Mouse (Mus musculus) limb, embryonic 14.5 days (tissue): ENCODE results near the gene Fam110a. TPM values are rescaled to one million over a fixed set of nuclear protein-coding genes. Genes with fewer than 3 reads are reported as not detected.

Experiments used
- ATAC-seq: fragments of 200-750 bp; cut with Nextera tagmentation; 2 replicates; pipeline ENCODE4 v1.8.0; 2017; ENCODE audit warnings: low read depth, moderate number of reproducible peaks, moderate TSS enrichment; ENCODE audit not compliant: low FRiP score
- DNase-seq: peaks from one replicate; pipeline ENCODE4 v3.0.0-alpha.2; 2015; ENCODE audit warnings: low spot score
- H3K27ac ChIP-seq: fragments of 300-500 bp; sonication (generic); replicated peaks from 2 replicates; pipeline ENCODE4 v1.5.1; 2014; ENCODE audit warnings: low read depth, mild to moderate bottlenecking, low read length, moderate library complexity, mixed read lengths
- H3K27me3 ChIP-seq: fragments of 300-500 bp; sonication (generic); 2 replicates; pipeline ENCODE4 v1.6.1; 2014; ENCODE audit warnings: low read length, mixed read lengths; ENCODE audit not compliant: control insufficient read depth, insufficient read depth
- H3K36me3 ChIP-seq: fragments of 300-500 bp; sonication (generic); 2 replicates; pipeline ENCODE4 v1.6.1; 2014; ENCODE audit warnings: mild to moderate bottlenecking, low read length, moderate library complexity, mixed read lengths; ENCODE audit not compliant: control insufficient read depth, insufficient read depth
- H3K4me1 ChIP-seq: fragments of 300-500 bp; sonication (generic); 2 replicates; pipeline ENCODE4 v1.6.1; 2014; ENCODE audit warnings: antibody characterized with exemption, low read length, mixed read lengths; ENCODE audit not compliant: control insufficient read depth, insufficient read depth
- H3K4me2 ChIP-seq: fragments of 300-500 bp; sonication (generic); replicated peaks from 2 replicates; pipeline ENCODE4 v1.6.1; 2014; ENCODE audit warnings: low read depth, mild to moderate bottlenecking, low read length, moderate library complexity; ENCODE audit not compliant: severe bottlenecking
- H3K4me3 ChIP-seq: fragments of 300-500 bp; sonication (generic); replicated peaks from 2 replicates; pipeline ENCODE4 v1.5.1; 2014; ENCODE audit warnings: low read length
- H3K9ac ChIP-seq: fragments of 300-500 bp; sonication (generic); 2 replicates; pipeline ENCODE4 v1.6.1; 2014; ENCODE audit warnings: mild to moderate bottlenecking, low read depth, low read length, moderate library complexity; ENCODE audit not compliant: severe bottlenecking
- H3K9me3 ChIP-seq: fragments of 300-500 bp; sonication (generic); 2 replicates; pipeline ENCODE4 v1.6.1; 2016; ENCODE audit warnings: low read length; ENCODE audit not compliant: control insufficient read depth
- POLR2A ChIP-seq: fragments of 200-500 bp; IDR thresholded peaks from 2 replicates; pipeline ENCODE4 v1.8.0; 2012; ENCODE audit warnings: inconsistent platforms, mild to moderate bottlenecking, moderate library complexity, borderline replicate concordance; ENCODE audit not compliant: insufficient read depth, insufficient read length; ENCODE audit errors: extremely low read depth
- WGBS: fragments of 180-500 bp; shearing (Covaris S2); extraction: QIAGEN DNeasy Blood & Tissue Kit; methylation state at CpG from one replicate; pipeline ENCODE4 v1.1.7; 2014; 5-methylcytosine and 5-hydroxymethylcytosine counted together
- polyA plus RNA-seq, 2 experiments: library from polyadenylated mRNA; depleted of rRNA in 1 of 2; stranded (reverse) in 1 of 2; unstranded in 1 of 2; fragments of >200 nt; fragmentation: Nextera tagmentation in 1 of 2; extraction: Ambion mirVana in 1 of 2; gene quantifications; 2 replicates each; pipeline versions ENCODE4 v1.2.1 to v1.2.3; 2012 to 2014

Fam110a gene
- polyA plus RNA-seq, 2 experiments = 14.6 to 23.5 TPM

- no peak overlapping the region for H3K27ac ChIP-seq
- H3K9me3 ChIP-seq = no peaks in the 10 kb centered on the region
- DNase-seq (no peak), ATAC-seq (no peak)
- WGBS = 71% methylated on average over 2 of the region's 2 CpGs
- H3K9ac ChIP-seq = no peak overlapping the region
- no peak overlapping the region for H3K4me2 ChIP-seq
- no peak overlapping the region for H3K4me3 ChIP-seq
- H3K27me3 ChIP-seq = no peaks in the 10 kb centered on the region
- TF ChIP-seq POLR2A = no peak
- no peaks in the 10 kb centered on the region for H3K4me1 ChIP-seq
- no peaks in the 10 kb centered on the region for H3K36me3 ChIP-seq
Observed at GRCm38 (mm10) chr2:151944106-151944505, 35.9 kb downstream of the Fam110a start.

DNA sequence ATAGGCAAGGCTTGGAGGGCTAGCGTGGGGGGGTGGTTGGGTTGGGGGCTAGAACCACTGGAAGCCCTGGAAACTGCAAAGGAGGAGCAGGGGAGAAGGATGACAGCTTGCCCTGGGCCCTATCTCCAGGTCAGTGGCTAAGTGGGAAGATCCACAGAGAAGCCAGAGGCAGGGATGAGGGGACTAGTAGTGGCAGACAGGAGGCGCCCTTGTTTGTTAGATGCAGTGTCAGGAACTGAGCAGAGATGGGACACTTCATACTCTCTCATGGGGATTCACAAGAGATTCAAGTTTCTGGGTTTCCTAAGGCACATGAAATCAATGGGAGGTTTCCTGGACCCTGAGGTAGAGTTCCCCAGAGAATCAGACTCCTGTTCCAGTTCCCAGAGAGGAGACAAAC is 38.8 kb downstream of the Fam110a start:
- ATAC-seq (no peak), DNase-seq (no peak)
- Histone ChIP-seq H3K9me3 (no peaks in the 10 kb centered on the region), H3K36me3 (no peaks in the 10 kb centered on the region), H3K4me1 (peaks cover 10% of the 10 kb centered on the region), H3K4me2 (no peak overlapping the region), H3K4me3 (no peak overlapping the region), H3K27ac (no peak overlapping the region), H3K9ac (no peak overlapping the region), H3K27me3 (no peaks in the 10 kb centered on the region)
- WGBS = 48% methylated on average over 2 of the region's 2 CpGs
- no peak for TF ChIP-seq POLR2A

- Histone ChIP-seq H3K27ac (no peak overlapping the region), H3K27me3 (no peaks in the 10 kb centered on the region), H3K4me1 (peaks cover 10% of the 10 kb centered on the region), H3K9me3 (no peaks in the 10 kb centered on the region), H3K36me3 (no peaks in the 10 kb centered on the region), H3K9ac (no peak overlapping the region), H3K4me3 (no peak overlapping the region), H3K4me2 (no peak overlapping the region)
- WGBS = 78% methylated on average over 5 of the region's 5 CpGs
- TF ChIP-seq POLR2A = no peak
- ATAC-seq (no peak), DNase-seq (no peak)
Observed at GRCm38 (mm10) chr2:151939651-151940420, 40.2 kb downstream of the Fam110a start.

DNA sequence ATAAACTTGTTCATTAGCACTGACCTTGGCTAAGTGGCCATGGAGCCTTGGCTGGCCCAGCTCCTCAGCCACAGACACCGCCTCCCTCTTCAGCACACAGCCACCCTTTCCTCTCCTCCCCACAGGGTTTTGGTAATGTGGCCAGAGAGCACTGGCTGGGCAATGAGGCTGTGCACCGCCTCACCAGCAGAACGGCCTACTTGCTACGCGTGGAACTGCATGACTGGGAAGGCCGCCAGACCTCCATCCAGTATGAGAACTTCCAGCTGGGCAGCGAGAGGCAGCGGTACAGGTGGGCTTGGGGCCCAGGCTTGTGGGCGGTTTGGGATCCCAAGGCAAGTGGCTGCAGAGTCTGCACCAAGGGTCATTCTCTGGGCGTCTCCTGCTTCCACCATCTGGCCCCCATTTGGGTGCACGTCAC is 41.2 kb downstream of the Fam110a start:
- no peaks in the 10 kb centered on the region for H3K27me3 ChIP-seq
- no peak overlapping the region for H3K4me2 ChIP-seq
- 42% methylated on average over 11 of the region's 11 CpGs for WGBS
- no peak overlapping the region for H3K27ac ChIP-seq
- no peaks in the 10 kb centered on the region for H3K9me3 ChIP-seq
- TF ChIP-seq POLR2A = no peak
- ATAC-seq = no peak
- H3K36me3 ChIP-seq = no peaks in the 10 kb centered on the region
- H3K4me3 ChIP-seq = no peak overlapping the region
- DNase-seq = peak; percentile 39
- H3K9ac ChIP-seq = no peak overlapping the region
- peaks cover 10% of the 10 kb centered on the region for H3K4me1 ChIP-seq

GRCm38 (mm10) chr2:151937893-151938292 is 42.1 kb downstream of the Fam110a start:
- Histone ChIP-seq H3K4me3 (no peak overlapping the region), H3K27ac (no peak overlapping the region), H3K9ac (no peak overlapping the region), H3K9me3 (no peaks in the 10 kb centered on the region), H3K36me3 (no peaks in the 10 kb centered on the region), H3K4me1 (peaks cover 10% of the 10 kb centered on the region), H3K27me3 (no peaks in the 10 kb centered on the region), H3K4me2 (no peak overlapping the region)
- peak; percentile 47 for DNase-seq
- ATAC-seq = peak; percentile 46; the same call in 1 of the 2 replicates
- TF ChIP-seq POLR2A = no peak
- whole genome bisulfite sequencing = 36% methylated on average over 3 of the region's 3 CpGs
